Mouse (Mus musculus) cortical plate, adult 2 months (tissue): ENCODE measurements around the gene Nme1. TPM values are rescaled to one million over a fixed set of nuclear protein-coding genes. Genes with fewer than 3 reads are reported as not detected.
"Not testable (repeated sequence)": the region's sequence is repeated elsewhere in the genome, so short reads cannot be mapped to it uniquely, and the experiment has no call there.

ENCODE experiments used
- H3K27ac ChIP-seq: fragments of 200-500 bp; 2 replicates; pipeline ENCODE4 v1.5.1; 2012; ENCODE audit warnings: low read length, control low read depth, inconsistent platforms; ENCODE audit not compliant: insufficient read depth
- H3K4me1 ChIP-seq: fragments of 200-500 bp; 2 replicates; pipeline ENCODE4 v1.6.1; 2011; ENCODE audit warnings: low read length; ENCODE audit not compliant: control insufficient read depth, insufficient read depth
- H3K4me3 ChIP-seq: fragments of 200-500 bp; 2 replicates; pipeline ENCODE4 v1.5.1; 2011; ENCODE audit warnings: mild to moderate bottlenecking, low read length, control low read depth; ENCODE audit not compliant: insufficient read depth
- CTCF ChIP-seq: fragments of 200-500 bp; IDR thresholded peaks from 2 replicates; pipeline ENCODE4 v1.5.1; 2011; ENCODE audit warnings: mild to moderate bottlenecking, control low read depth, low read length; ENCODE audit not compliant: insufficient read depth; ENCODE audit errors: extremely low read depth
- POLR2A ChIP-seq: fragments of 200-500 bp; IDR thresholded peaks from 2 replicates; pipeline ENCODE4 v1.6.1; 2011; ENCODE audit warnings: mild to moderate bottlenecking, low read length, control low read depth; ENCODE audit not compliant: insufficient read depth; ENCODE audit errors: extremely low read depth
- polyA plus RNA-seq: library from polyadenylated mRNA; depleted of rRNA; stranded (reverse); fragments of >200 nt; gene quantifications from 2 replicates; pipeline ENCODE4 v1.2.3, GENCODE M21; 2012

Nme1 gene
- polyA plus RNA-seq, 1 experiment, result 244 TPM

- Histone ChIP-seq H3K4me1 (no peaks in the 10 kb centered on the region), H3K27ac (no peak overlapping the region), H3K4me3 (peak overlapping the region; percentile 72)
- TF ChIP-seq POLR2A (no peak), CTCF (no peak)
Observed at GRCm38 (mm10) chr11:93954738-93955255, 13.5 kb downstream of the Nme1 start.

- no peak overlapping the region for H3K4me3 ChIP-seq
- H3K27ac ChIP-seq, result no peak overlapping the region
- H3K4me1 ChIP-seq, result no peaks in the 10 kb centered on the region
- TF ChIP-seq POLR2A (no peak), CTCF (no peak)
Observed at GRCm38 (mm10) chr11:93952376-93952775, 15.9 kb downstream of the Nme1 start.

GRCm38 (mm10) chr11:93950045-93950444, 18.3 kb downstream of the Nme1 start:
- TF ChIP-seq POLR2A (no peak), CTCF (no peak)

GRCm38 (mm10) chr11:93948887-93949567, 19.3 kb downstream of the Nme1 start:
- H3K27ac ChIP-seq, result no peak overlapping the region
- H3K4me1 ChIP-seq, result no peaks in the 10 kb centered on the region
- no peak overlapping the region for H3K4me3 ChIP-seq
- TF ChIP-seq POLR2A (no peak), CTCF (no peak)

More at GRCm38 (mm10) chr11:93950045-93950444, 18.3 kb downstream of the Nme1 start:
- Histone ChIP-seq H3K4me3 (no peak overlapping the region), H3K4me1 (no peaks in the 10 kb centered on the region), H3K27ac (no peak overlapping the region)

GRCm38 (mm10) chr11:93944986-93945385, 23.3 kb downstream of the Nme1 start:
- H3K4me3 ChIP-seq, result no peak overlapping the region
- no peak overlapping the region for H3K27ac ChIP-seq
- TF ChIP-seq POLR2A (no peak), CTCF (no peak)
- no peaks in the 10 kb centered on the region for H3K4me1 ChIP-seq

DNA sequence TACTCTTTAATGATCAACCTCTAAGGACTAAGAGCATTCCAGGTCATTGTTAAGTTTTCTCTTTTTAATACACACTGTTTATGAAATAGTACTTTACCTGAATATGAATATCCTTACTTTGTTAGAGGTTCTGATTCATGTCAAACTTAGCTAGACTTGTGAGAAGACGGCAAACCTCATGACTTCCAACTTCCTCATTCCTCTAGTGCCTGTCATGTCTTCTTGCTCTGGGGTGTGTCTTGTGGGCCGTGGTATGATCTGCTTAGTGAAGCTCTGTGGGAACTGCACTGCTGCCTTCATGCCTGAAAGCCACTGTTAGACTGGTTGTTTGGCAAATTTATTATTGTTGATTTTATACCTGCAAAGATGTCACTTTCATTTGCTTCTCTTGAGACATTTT, 27.4 kb downstream of the Nme1 start:
- TF ChIP-seq CTCF (no peak), POLR2A (no peak)
- Histone ChIP-seq H3K4me1 (no peaks in the 10 kb centered on the region), H3K27ac (no peak overlapping the region), H3K4me3 (no peak overlapping the region)

GRCm38 (mm10) chr11:93929106-93929505, 39.2 kb downstream of the Nme1 start:
- H3K27ac ChIP-seq, result no peak overlapping the region
- H3K4me3 ChIP-seq, result no peak overlapping the region
- no peaks in the 10 kb centered on the region for H3K4me1 ChIP-seq
- no peak for TF ChIP-seq POLR2A
- no peak for TF ChIP-seq CTCF

GRCm38 (mm10) chr11:93915019-93915418, 53.3 kb downstream of the Nme1 start:
- not testable (repeated sequence) for H3K27ac ChIP-seq, H3K4me1 ChIP-seq, H3K4me3 ChIP-seq

- no peak for TF ChIP-seq CTCF
- no peak for TF ChIP-seq POLR2A
- Histone ChIP-seq H3K4me1 (no peaks in the 10 kb centered on the region), H3K27ac (no peak overlapping the region)
Observed at GRCm38 (mm10) chr11:93911603-93912002, 56.7 kb downstream of the Nme1 start.

GRCm38 (mm10) chr11:93908829-93909228, 59.5 kb downstream of the Nme1 start:
- H3K4me3 ChIP-seq, result no peak overlapping the region
- no peaks in the 10 kb centered on the region for H3K4me1 ChIP-seq
- H3K27ac ChIP-seq, result no peak overlapping the region
- no peak for TF ChIP-seq CTCF
- TF ChIP-seq POLR2A, result no peak

More at GRCm38 (mm10) chr11:93911603-93912002, 56.7 kb downstream of the Nme1 start:
- H3K4me3 ChIP-seq, result no peak overlapping the region
